Mouse (Mus musculus) heart, embryonic 14.5 days (tissue): ENCODE results near the gene Slc39a12. TPM values are rescaled to one million over a fixed set of nuclear protein-coding genes. Genes with fewer than 3 reads are reported as not detected.

Experiments used
- ATAC-seq: fragments of 200-750 bp; cut with Nextera tagmentation; 2 replicates; pipeline ENCODE4 v1.8.0; 2017; ENCODE audit warnings: low read depth, moderate TSS enrichment; ENCODE audit not compliant: insufficient number of reproducible peaks, insufficient read depth, low FRiP score
- H3K27ac ChIP-seq, 2 experiments: fragments of 200-500 bp in 1 of 2; fragments of 300-500 bp in 1 of 2; sonication (generic) in 1 of 2; replicated peaks in 1 of 2; 2 replicates each; pipeline ENCODE4 v1.5.1; 2012 to 2014; ENCODE audit warnings: low read depth in 2 of 2, low read length in 2 of 2, control low read depth in 1 of 2, mild to moderate bottlenecking in 1 of 2, mixed read lengths in 1 of 2; ENCODE audit not compliant: control insufficient read depth in 1 of 2, insufficient read depth in 1 of 2
- H3K27me3 ChIP-seq: fragments of 300-500 bp; sonication (generic); 2 replicates; pipeline ENCODE4 v1.6.1; 2014; ENCODE audit warnings: mild to moderate bottlenecking, low read length, control low read depth; ENCODE audit not compliant: control insufficient read depth, insufficient read depth
- H3K36me3 ChIP-seq: fragments of 300-500 bp; sonication (generic); 2 replicates; pipeline ENCODE4 v1.6.1; 2014; ENCODE audit warnings: mild to moderate bottlenecking, control low read depth, low read length, mixed read lengths; ENCODE audit not compliant: control insufficient read depth, insufficient read depth
- H3K4me1 ChIP-seq, 2 experiments: fragments of 200-500 bp in 1 of 2; fragments of 300-500 bp in 1 of 2; sonication (generic) in 1 of 2; 2 replicates each; pipeline ENCODE4 v1.6.1; 2012 to 2014; ENCODE audit warnings: low read length in 2 of 2, control low read depth in 1 of 2, mixed read lengths in 1 of 2; ENCODE audit not compliant: control insufficient read depth in 2 of 2, insufficient read depth in 2 of 2
- H3K4me2 ChIP-seq: fragments of 300-500 bp; sonication (generic); 2 replicates; pipeline ENCODE4 v1.6.1; 2014; ENCODE audit warnings: mild to moderate bottlenecking, low read length
- H3K4me3 ChIP-seq, 2 experiments: fragments of 200-500 bp in 1 of 2; fragments of 300-500 bp in 1 of 2; sonication (generic) in 1 of 2; 2 replicates each; pipeline ENCODE4 v1.5.1; 2012 to 2014; ENCODE audit warnings: low read length in 2 of 2, mild to moderate bottlenecking in 2 of 2, control low read depth in 1 of 2, low read depth in 1 of 2, moderate library complexity in 1 of 2; ENCODE audit not compliant: control insufficient read depth in 1 of 2, insufficient read depth in 1 of 2
- H3K9ac ChIP-seq: fragments of 300-500 bp; sonication (generic); 2 replicates; pipeline ENCODE4 v1.6.1; 2014; ENCODE audit warnings: mild to moderate bottlenecking, low read length
- H3K9me3 ChIP-seq: fragments of 300-500 bp; sonication (generic); 2 replicates; pipeline ENCODE4 v1.6.1; 2016; ENCODE audit warnings: low read length, control low read depth; ENCODE audit not compliant: control insufficient read depth
- WGBS: fragments of 180-500 bp; shearing (Covaris S2); extraction: QIAGEN DNeasy Blood & Tissue Kit; methylation state at CpG from one replicate; pipeline ENCODE4 v1.1.7; 2014; 5-methylcytosine and 5-hydroxymethylcytosine counted together
- polyA plus RNA-seq: library from polyadenylated mRNA; unstranded; fragments of >200 nt; fragmentation: Nextera tagmentation; extraction: Ambion mirVana; gene quantifications from 2 replicates; pipeline ENCODE4 v1.2.1, GENCODE M21; 2014

Gene Slc39a12
- polyA plus RNA-seq, 1 experiment from 2014 or later = not detected

DNA sequence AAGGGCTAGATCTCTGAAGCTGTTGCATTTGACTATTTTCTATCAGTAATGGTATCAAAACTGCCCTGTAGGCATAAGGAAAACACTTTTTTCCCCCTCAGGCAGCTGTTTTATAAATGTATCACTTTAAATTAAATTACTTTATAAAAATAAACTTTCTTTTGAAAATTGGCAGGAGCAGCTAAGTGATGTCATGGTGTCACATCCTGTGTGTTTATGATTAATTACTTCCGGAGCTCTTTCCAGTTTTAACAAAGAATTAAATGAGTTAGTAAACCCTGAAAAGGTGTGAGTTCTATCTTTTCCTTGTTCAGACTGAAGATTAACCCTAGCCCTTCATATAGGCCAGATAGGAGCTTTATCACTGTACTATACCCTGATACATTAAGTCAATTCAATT, 59.2 kb downstream of the Slc39a12 start:
- no peak for ATAC-seq
- H3K36me3 ChIP-seq = no peaks in the 10 kb centered on the region
- no peak overlapping the region for H3K4me3 ChIP-seq
- WGBS = 62% methylated on average over 1 of the region's 1 CpGs
- no peak overlapping the region for H3K27ac ChIP-seq
- H3K9ac ChIP-seq = no peak overlapping the region
- H3K4me1 ChIP-seq = no peaks in the 10 kb centered on the region
- H3K9me3 ChIP-seq = no peaks in the 10 kb centered on the region
- no peak overlapping the region for H3K4me2 ChIP-seq
- H3K27me3 ChIP-seq = no peaks in the 10 kb centered on the region

DNA sequence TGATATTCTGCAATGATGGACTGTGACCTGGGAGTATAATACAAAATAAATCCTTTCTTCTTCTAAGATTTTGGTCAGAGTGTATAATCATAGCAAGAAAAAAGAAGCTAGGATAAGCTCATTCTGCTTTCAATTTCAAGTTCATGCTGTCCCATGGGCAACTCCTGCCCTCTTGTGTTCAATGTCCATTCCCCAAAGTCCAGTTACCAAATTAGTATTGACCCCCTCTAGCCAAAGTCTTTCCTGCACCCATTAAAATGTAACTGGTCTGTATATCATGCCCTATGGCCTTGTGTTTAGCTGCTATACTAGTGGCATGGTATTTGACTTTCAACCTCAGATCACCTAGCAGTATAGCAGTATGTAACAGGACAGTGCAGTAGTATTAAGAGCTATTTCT, 62.8 kb downstream of the Slc39a12 start:
- no peak overlapping the region for H3K27ac ChIP-seq
- H3K4me2 ChIP-seq = no peak overlapping the region
- ATAC-seq = no peak
- no peak overlapping the region for H3K4me3 ChIP-seq
- no peak overlapping the region for H3K9ac ChIP-seq
- no peaks in the 10 kb centered on the region for H3K27me3 ChIP-seq
- no peaks in the 10 kb centered on the region for H3K9me3 ChIP-seq
- H3K36me3 ChIP-seq = no peaks in the 10 kb centered on the region
- H3K4me1 ChIP-seq = peaks cover 0 to 6% of the 10 kb centered on the region in 2 experiments; a peak in 3 of 4 replicates

GRCm38 (mm10) chr2:14454946-14455631, 67.0 kb downstream of the Slc39a12 start:
- Histone ChIP-seq H3K36me3 (no peaks in the 10 kb centered on the region), H3K9me3 (peaks cover 6% of the 10 kb centered on the region; the same call in 1 of the 2 replicates), H3K27me3 (no peaks in the 10 kb centered on the region), H3K4me1 (peaks cover 0 to 6% of the 10 kb centered on the region in 2 experiments; a peak in 3 of 4 replicates), H3K4me2 (peak overlapping the region; percentile 18), H3K27ac (peak overlapping the region in 1 of 2 experiments; percentile 48; a peak in 1 of 4 replicates), H3K4me3 (no peak overlapping the region), H3K9ac (no peak overlapping the region)
- 57% methylated on average over 7 of the region's 7 CpGs for WGBS
- no peak for ATAC-seq

DNA sequence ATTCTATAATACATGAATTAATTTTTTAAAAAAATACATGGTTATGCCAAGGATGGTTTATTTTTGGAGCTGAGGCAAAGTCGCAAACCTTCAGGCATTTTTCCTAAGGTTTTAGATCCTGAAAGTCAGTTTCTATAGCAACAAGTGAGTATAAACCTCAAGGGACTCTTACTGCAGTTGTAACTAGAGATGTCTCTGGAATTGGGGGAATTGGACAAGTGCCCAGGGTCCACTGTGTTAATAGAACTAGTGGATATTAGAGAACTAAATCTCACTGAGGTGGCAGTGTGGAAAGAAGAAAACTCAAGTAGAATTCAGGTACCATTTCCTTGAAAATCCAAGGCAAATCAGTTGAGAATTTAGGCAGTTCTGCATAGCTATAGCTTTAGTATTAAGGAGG, 76.3 kb downstream of the Slc39a12 start:
- 52% methylated on average over 1 of the region's 1 CpGs for WGBS
- ATAC-seq = no peak

GRCm38 (mm10) chr2:14494132-14494531, 106.0 kb downstream of the Slc39a12 start:
- no peaks in the 10 kb centered on the region for H3K9me3 ChIP-seq
- peaks cover 2 to 34% of the 10 kb centered on the region in 2 experiments; a peak in 3 of 4 replicates for H3K4me1 ChIP-seq
- no peak overlapping the region for H3K4me3 ChIP-seq
- WGBS = 19% methylated on average over 5 of the region's 5 CpGs
- H3K9ac ChIP-seq = no peak overlapping the region
- H3K36me3 ChIP-seq = no peaks in the 10 kb centered on the region
- no peak for ATAC-seq
- peak overlapping the region; percentile 35 to 72 for H3K27ac ChIP-seq
- H3K27me3 ChIP-seq = no peaks in the 10 kb centered on the region
- H3K4me2 ChIP-seq = no peak overlapping the region

More for the DNA sequence above, 76.3 kb downstream of the Slc39a12 start:
- H3K4me3 ChIP-seq = no peak overlapping the region
- no peaks in the 10 kb centered on the region for H3K27me3 ChIP-seq
- H3K9ac ChIP-seq = no peak overlapping the region
- H3K4me2 ChIP-seq = no peak overlapping the region
- no peaks in the 10 kb centered on the region for H3K4me1 ChIP-seq
- H3K27ac ChIP-seq = no peak overlapping the region
- no peaks in the 10 kb centered on the region for H3K9me3 ChIP-seq
- no peaks in the 10 kb centered on the region for H3K36me3 ChIP-seq

- H3K27me3 ChIP-seq = no peaks in the 10 kb centered on the region
- no peak overlapping the region for H3K9ac ChIP-seq
- no peak overlapping the region for H3K4me3 ChIP-seq
- H3K27ac ChIP-seq = peak overlapping the region; percentile 82 to 88
- peak overlapping the region; percentile 48 for H3K4me2 ChIP-seq
- H3K36me3 ChIP-seq = no peaks in the 10 kb centered on the region
- H3K9me3 ChIP-seq = no peaks in the 10 kb centered on the region
- WGBS = 1% methylated on average over 2 of the region's 2 CpGs
- peak; percentile 82 for ATAC-seq
- peaks cover 2 to 30% of the 10 kb centered on the region in 2 experiments; a peak in 2 of 4 replicates for H3K4me1 ChIP-seq
Observed at GRCm38 (mm10) chr2:14496150-14496549, 108.0 kb downstream of the Slc39a12 start.

DNA sequence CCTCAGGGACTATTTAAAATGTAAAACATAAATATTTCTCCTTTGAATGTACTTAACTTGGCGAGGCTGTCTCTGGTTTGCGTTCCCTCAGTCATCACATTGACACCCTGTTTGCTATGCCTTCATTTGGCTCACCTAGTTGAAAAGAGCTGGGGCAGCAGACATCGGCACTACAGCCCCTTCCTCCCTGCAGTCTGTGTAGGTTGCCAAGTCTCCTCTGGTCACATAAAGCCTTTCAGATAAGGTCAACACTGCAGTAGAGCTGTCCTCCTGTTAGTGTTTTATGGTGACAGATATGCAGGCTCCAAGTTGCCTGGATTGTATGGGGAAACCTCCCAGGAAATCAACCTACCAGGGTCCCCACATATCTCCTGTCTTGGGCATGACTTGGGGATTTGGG, 114.4 kb downstream of the Slc39a12 start:
- ATAC-seq = peak; percentile 75; the same call in 1 of the 2 replicates
- Histone ChIP-seq H3K27ac (peak overlapping the region; percentile 64 to 68), H3K9me3 (no peaks in the 10 kb centered on the region), H3K4me3 (no peak overlapping the region), H3K4me2 (peak overlapping the region; percentile 7; the same call in 1 of the 2 replicates), H3K4me1 (peaks cover 4 to 21% of the 10 kb centered on the region in 2 experiments), H3K9ac (no peak overlapping the region), H3K27me3 (no peaks in the 10 kb centered on the region), H3K36me3 (no peaks in the 10 kb centered on the region)
- 10% methylated on average over 3 of the region's 3 CpGs for WGBS
